Mouse (Mus musculus) hindbrain, embryonic 14.5 days (tissue): ENCODE results near the gene Tmem262. TPM values are rescaled to one million over a fixed set of nuclear protein-coding genes. Genes with fewer than 3 reads are reported as not detected.

Experiments used
- ATAC-seq: fragments of 200-750 bp; cut with Nextera tagmentation; 2 replicates; pipeline ENCODE4 v1.8.0; 2017; ENCODE audit warnings: moderate number of reproducible peaks, mild to moderate bottlenecking, moderate TSS enrichment, moderate library complexity; ENCODE audit not compliant: low FRiP score
- DNase-seq: peaks from one replicate; pipeline ENCODE4 v3.0.0-alpha.2; 2015; ENCODE audit warnings: low spot score
- H3K27ac ChIP-seq: fragments of 300-500 bp; sonication (generic); 2 replicates; pipeline ENCODE4 v1.5.1; 2014; ENCODE audit warnings: mild to moderate bottlenecking, moderate library complexity
- H3K27me3 ChIP-seq: fragments of 300-500 bp; sonication (generic); 2 replicates; pipeline ENCODE4 v1.6.1; 2014; ENCODE audit warnings: mild to moderate bottlenecking, low read length, mixed read lengths; ENCODE audit not compliant: control insufficient read depth, insufficient read depth
- H3K36me3 ChIP-seq: fragments of 300-500 bp; sonication (generic); replicated peaks from 2 replicates; pipeline ENCODE4 v1.6.1; 2014; ENCODE audit not compliant: control insufficient read depth, insufficient read depth
- H3K4me1 ChIP-seq: fragments of 300-500 bp; sonication (generic); replicated peaks from 2 replicates; pipeline ENCODE4 v1.6.1; 2014; ENCODE audit warnings: antibody characterized with exemption, low read length, mixed read lengths; ENCODE audit not compliant: control insufficient read depth, insufficient read depth
- H3K4me2 ChIP-seq: fragments of 300-500 bp; sonication (generic); replicated peaks from 2 replicates; pipeline ENCODE4 v1.6.1; 2014; ENCODE audit warnings: mild to moderate bottlenecking, moderate library complexity
- H3K4me3 ChIP-seq: fragments of 300-500 bp; sonication (generic); replicated peaks from 2 replicates; pipeline ENCODE4 v1.5.1; 2014; ENCODE audit warnings: mild to moderate bottlenecking, low read length
- H3K9ac ChIP-seq: fragments of 300-500 bp; sonication (generic); 2 replicates; pipeline ENCODE4 v1.6.1; 2014
- H3K9me3 ChIP-seq: fragments of 300-500 bp; sonication (generic); 2 replicates; pipeline ENCODE4 v1.6.1; 2016; ENCODE audit warnings: low read length; ENCODE audit not compliant: control insufficient read depth
- WGBS: fragments of 180-500 bp; shearing (Covaris S2); extraction: QIAGEN DNeasy Blood & Tissue Kit; methylation state at CpG from one replicate; pipeline ENCODE4 v1.1.7; 2014; 5-methylcytosine and 5-hydroxymethylcytosine counted together
- polyA plus RNA-seq: library from polyadenylated mRNA; unstranded; fragments of >200 nt; fragmentation: Nextera tagmentation; extraction: Ambion mirVana; gene quantifications from 2 replicates; pipeline ENCODE4 v1.2.1, GENCODE M21; 2014

The Tmem262 gene
- polyA plus RNA-seq, 1 experiment from 2014 or later, result not detected

DNA sequence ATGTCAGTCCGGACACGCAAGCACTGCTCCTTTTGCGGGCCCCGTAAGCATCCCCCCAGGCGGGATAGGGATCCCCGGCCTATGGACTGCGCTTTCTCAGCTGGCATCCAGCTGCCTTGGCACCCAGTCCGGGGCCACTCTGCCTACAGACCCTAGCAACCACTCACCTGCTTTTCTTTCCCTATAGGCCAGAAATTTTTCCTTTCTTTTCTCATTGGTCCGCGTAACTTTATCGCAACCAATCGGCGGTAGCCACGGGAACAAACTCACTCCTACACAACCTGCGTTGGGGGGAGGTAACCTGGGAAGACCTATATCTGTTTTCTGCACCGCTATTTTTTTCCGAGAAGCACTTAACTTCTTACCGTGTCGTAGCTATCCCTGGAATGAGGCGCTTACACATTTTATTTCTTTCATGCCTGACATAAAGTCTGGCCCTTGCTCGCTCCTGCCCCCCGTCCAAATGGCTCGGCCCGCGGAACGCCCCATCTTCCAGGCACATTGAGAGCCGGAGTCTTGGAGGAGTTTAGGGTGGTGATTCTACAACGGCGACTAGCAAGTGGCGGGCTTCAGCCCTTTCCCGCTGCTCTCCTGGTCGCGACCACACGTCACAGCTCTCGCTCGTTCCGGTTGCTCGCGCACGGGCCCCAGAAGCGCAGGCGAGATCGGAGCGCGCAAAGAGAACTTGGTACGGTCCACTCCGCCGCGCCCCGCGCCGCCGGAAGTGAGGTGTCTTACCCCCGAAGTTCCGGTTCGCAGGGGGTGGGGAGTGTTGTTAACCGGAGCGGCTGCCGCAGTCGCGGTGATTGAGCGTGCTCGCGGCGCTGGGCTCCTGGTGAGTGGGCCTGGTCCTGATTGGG lies 33.3 kb upstream of the Tmem262 start, which contains the start of gene Syvn1:
Gene Syvn1, plus strand, starts transcription at position 283 of the 860 bp plus-strand sequence.
- Histone ChIP-seq H3K36me3 (peaks cover 37% of the 10 kb centered on the region), H3K27me3 (no peaks in the 10 kb centered on the region), H3K4me2 (peak within 1 kb of the TSS; percentile 98), H3K27ac (peak within 1 kb of the TSS; percentile 99), H3K4me3 (peak within 1 kb of the TSS; percentile 98), H3K9me3 (no peaks in the 10 kb centered on the region), H3K4me1 (peaks cover 21% of the 10 kb centered on the region), H3K9ac (peak within 1 kb of the TSS; percentile 85)
- DNase-seq (peak; percentile 95), ATAC-seq (peak; percentile 93)
- WGBS, result under 1% methylated on average over 65 of the region's 65 CpGs

DNA sequence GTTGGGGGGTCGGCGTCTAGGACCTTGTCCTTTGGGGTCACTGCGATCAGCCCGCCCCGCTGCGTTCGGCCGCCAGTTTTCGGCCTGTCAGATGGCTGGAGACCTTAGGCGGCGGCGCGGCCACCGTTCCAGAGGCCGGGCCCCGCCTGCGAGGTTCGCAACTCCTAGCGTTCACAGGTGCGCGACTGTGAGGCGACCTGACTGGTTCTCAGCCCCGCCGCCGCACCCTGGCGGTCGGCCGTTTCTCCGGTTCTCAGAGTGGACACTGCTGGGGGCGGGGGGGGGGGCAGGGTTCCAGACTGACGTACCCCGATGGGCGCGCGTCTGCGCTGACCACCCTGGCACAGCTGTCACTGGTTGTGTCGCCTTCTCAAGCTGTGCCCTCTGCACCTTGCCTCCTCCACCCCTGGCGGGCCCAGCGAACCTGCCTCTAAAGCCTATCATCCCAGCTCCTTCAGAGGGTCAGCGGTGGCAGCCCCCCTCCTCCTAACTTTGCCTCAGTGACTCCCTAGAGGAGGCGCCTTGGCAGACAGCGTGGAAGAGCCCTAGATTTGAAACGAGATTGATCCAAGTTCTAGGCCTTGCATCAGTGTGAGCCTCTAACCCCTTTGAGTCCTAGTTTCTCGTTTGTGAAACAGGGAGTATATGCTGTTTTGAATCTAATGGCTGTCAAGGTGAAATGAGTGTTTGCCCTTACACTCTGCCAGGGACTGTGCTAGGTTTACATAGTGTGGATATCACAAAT lies 32.5 kb upstream of the Tmem262 start:
- ATAC-seq, result peak; percentile 6
- WGBS, result 2% methylated on average over 44 of the region's 44 CpGs
- H3K9ac ChIP-seq, result peak overlapping the region; percentile 85
- peak overlapping the region; percentile 99 for H3K27ac ChIP-seq
- DNase-seq, result no peak
- H3K4me3 ChIP-seq, result peak overlapping the region; percentile 98
- H3K36me3 ChIP-seq, result peaks cover 45% of the 10 kb centered on the region
- H3K4me1 ChIP-seq, result peaks cover 21% of the 10 kb centered on the region
- peak overlapping the region; percentile 98 for H3K4me2 ChIP-seq
- no peaks in the 10 kb centered on the region for H3K27me3 ChIP-seq
- no peaks in the 10 kb centered on the region for H3K9me3 ChIP-seq

DNA sequence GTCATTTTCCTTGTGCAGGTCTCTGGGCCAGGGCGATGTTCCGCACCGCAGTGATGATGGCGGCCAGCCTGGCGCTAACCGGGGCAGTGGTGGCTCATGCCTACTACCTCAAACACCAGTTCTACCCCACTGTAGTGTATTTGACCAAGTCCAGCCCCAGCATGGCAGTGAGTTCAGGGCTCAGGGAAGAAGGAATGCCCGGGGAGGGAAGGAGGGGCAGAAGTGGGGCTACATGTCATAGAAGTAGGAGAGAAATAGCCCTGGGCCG lies 32.0 kb upstream of the Tmem262 start:
- Histone ChIP-seq H3K4me3 (peak overlapping the region; percentile 98), H3K27me3 (no peaks in the 10 kb centered on the region), H3K9me3 (no peaks in the 10 kb centered on the region), H3K9ac (peak overlapping the region; percentile 85), H3K4me2 (peak overlapping the region; percentile 98), H3K27ac (no peak overlapping the region), H3K4me1 (peaks cover 21% of the 10 kb centered on the region), H3K36me3 (peaks cover 50% of the 10 kb centered on the region)
- ATAC-seq (no peak), DNase-seq (no peak)
- WGBS, result 81% methylated on average over 8 of the region's 8 CpGs

DNA sequence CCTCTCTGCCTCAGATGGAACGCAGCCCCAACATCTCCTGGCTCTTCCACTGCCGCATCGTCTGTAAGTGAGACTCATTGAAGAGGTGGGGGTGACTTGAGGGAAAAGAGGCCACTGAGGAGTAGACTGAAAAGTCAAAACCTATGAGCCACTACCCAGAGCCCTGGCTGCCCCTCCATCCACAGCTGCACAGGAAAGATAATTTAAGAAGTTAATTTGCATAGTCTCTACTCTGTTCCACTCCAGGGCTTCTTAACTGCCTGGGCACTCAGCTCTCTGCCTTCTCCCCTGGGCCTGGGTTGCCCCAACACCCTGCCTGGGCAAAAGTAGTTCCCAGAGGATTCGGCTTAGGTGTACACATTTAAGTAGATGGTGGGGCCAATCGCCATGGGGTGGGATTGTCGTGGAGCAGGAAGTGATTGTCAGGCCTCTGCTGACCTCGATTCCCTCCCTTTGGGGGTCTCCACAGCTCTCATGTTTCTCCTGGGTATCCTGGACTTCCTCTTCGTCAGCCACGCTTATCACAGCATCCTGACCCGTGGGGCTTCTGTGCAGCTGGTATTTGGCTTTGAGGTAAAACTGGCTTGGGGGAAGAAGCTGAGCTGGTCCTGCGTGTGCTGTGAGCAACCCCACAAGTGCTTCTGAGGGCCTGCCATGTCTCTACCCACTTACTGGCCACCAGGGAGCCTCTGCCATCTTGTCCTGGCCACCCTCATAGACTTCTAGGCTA lies 31.0 kb upstream of the Tmem262 start:
- H3K27me3 ChIP-seq, result no peaks in the 10 kb centered on the region
- no peak overlapping the region for H3K4me2 ChIP-seq
- peaks cover 60% of the 10 kb centered on the region for H3K36me3 ChIP-seq
- no peak overlapping the region for H3K9ac ChIP-seq
- 94% methylated on average over 11 of the region's 11 CpGs for WGBS
- no peaks in the 10 kb centered on the region for H3K9me3 ChIP-seq
- no peak overlapping the region for H3K4me3 ChIP-seq
- H3K4me1 ChIP-seq, result peaks cover 21% of the 10 kb centered on the region
- H3K27ac ChIP-seq, result no peak overlapping the region
- ATAC-seq, result no peak
- DNase-seq, result no peak

DNA sequence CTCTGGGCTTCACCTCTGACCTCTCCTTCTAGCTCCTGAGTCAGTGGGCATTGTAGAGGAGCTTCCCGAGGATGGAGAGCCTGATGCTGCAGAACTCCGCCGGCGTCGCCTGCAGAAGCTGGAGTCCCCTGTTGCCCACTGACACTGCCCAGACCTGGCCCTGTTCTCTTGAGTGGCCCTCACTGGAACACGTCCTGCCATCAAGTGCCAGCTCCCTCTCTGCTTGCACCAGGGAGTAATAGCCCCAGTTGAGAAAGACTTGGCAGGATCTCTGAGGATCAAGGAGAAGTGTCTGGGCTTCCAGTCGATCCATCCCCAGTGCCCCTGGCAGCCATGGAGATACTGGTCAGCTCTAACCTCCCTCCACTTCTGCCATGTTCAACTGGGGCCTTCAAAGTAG lies 27.3 kb upstream of the Tmem262 start:
- ATAC-seq, result no peak
- WGBS, result 88% methylated on average over 7 of the region's 7 CpGs

DNA sequence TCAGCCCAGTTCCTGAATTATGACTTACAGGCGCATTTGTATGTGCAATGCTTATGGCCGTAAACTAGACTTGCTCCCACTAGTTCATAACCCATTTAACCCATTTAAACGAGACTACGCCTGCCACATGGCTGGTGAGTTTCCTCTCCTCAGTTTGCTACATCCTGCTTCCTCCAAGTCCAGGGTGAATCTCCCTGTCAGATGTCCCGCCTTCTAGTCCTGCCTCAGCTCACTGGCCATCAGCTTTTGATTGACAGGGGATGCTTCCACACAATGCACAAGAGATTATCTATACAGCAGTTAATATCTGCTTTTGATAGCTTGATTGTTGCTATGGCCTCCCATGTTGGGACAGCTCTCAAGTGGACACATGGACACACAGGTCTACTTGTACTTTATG lies 25.5 kb upstream of the Tmem262 start:
- H3K9ac ChIP-seq, result no peak overlapping the region
- no peak for ATAC-seq
- 89% methylated on average over 5 of the region's 5 CpGs for WGBS
- H3K36me3 ChIP-seq, result peaks cover 71% of the 10 kb centered on the region
- H3K27me3 ChIP-seq, result no peaks in the 10 kb centered on the region
- no peak for DNase-seq
- peaks cover 17% of the 10 kb centered on the region for H3K4me1 ChIP-seq
- H3K9me3 ChIP-seq, result no peaks in the 10 kb centered on the region
- no peak overlapping the region for H3K27ac ChIP-seq
- H3K4me3 ChIP-seq, result no peak overlapping the region
- H3K4me2 ChIP-seq, result no peak overlapping the region

More for the DNA sequence above, 27.3 kb upstream of the Tmem262 start:
- H3K4me3 ChIP-seq, result no peak overlapping the region
- H3K4me1 ChIP-seq, result peaks cover 20% of the 10 kb centered on the region
- no peak overlapping the region for H3K27ac ChIP-seq
- no peak overlapping the region for H3K9ac ChIP-seq
- DNase-seq, result no peak
- H3K9me3 ChIP-seq, result no peaks in the 10 kb centered on the region
- no peaks in the 10 kb centered on the region for H3K27me3 ChIP-seq
- peaks cover 80% of the 10 kb centered on the region for H3K36me3 ChIP-seq
- H3K4me2 ChIP-seq, result no peak overlapping the region

DNA sequence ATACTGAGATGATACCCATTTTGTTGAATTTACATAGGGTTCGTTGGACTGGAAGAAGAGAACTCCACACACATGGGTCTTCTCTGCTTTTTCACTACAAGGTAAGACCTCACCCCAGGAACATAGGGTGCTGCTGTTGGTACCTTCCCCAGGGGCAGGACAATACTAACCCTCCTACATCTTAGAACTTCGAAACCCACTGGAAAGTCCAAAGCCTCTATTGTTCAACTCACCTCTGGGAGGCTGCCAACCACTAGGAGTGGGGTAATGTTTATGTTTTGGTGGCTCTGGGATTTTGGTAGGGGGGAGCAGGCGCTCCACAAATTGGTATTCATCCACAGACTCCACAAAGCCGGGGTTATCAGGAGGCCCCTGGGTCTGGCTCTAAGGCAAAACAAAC lies 23.1 kb upstream of the Tmem262 start:
- no peak for DNase-seq

DNA sequence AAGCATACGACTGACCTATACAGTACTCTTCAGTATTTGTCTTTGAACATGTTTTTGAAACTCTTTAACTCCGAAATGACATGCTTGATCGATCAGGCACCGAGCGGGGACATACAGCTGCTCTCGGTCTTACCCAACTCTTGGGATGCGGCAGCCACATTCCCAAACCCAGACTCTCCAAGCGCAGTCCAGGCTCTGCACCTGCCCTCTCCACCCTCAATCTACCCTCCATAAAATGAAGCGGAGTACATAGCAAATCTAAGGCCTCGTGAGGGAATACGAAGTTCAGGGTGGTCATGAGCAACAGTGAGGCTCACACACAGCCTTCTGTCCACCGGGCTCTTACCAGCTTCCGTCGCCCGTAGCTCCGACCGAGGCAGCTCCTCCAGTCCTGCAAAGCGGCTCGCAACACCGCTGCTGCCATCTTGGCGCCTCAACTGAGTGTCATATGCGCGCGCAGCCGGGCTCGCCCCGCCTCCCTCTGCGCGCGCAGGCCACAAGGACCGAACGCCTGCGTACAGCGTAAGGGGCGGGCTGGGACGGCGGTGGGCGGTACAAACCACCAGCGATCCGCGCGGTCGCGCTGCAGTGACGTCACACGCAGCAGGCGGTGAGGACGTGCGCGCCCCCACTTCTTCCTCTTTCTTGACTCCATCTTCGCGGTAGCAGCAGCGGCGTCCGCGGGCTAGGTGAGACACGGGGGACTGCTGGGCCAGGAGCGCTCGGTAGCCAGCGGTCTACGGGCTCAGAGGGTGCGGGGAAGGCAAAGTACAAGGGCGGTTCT lies 22.3 kb upstream of the Tmem262 start, which contains the start of the genes Mrpl49 and Fau:
Gene Mrpl49, minus strand, starts transcription at position 473 of the 784 bp plus-strand sequence.
Gene Fau, plus strand, starts transcription at position 532 of the 784 bp plus-strand sequence.
- Histone ChIP-seq H3K4me3 (peak within 1 kb of the TSS; percentile 52), H3K27me3 (no peaks in the 10 kb centered on the region), H3K9me3 (no peaks in the 10 kb centered on the region), H3K27ac (peak within 1 kb of the TSS; percentile 78), H3K4me1 (peaks cover 31% of the 10 kb centered on the region), H3K9ac (peak within 1 kb of the TSS; percentile 85), H3K4me2 (peak within 1 kb of the TSS; percentile 85), H3K36me3 (peaks cover 48% of the 10 kb centered on the region)
- DNase-seq (peak; percentile 100), ATAC-seq (peak; percentile 87)
- WGBS, result under 1% methylated on average over 60 of the region's 63 CpGs

More for the DNA sequence above, 23.1 kb upstream of the Tmem262 start:
- H3K27ac ChIP-seq, result no peak overlapping the region
- H3K4me3 ChIP-seq, result peak overlapping the region; percentile 52
- 58% methylated on average over 4 of the region's 4 CpGs for WGBS
- peak overlapping the region; percentile 76 for H3K4me2 ChIP-seq
- peaks cover 57% of the 10 kb centered on the region for H3K36me3 ChIP-seq
- H3K27me3 ChIP-seq, result no peaks in the 10 kb centered on the region
- H3K9me3 ChIP-seq, result no peaks in the 10 kb centered on the region
- peak overlapping the region; percentile 66 for H3K9ac ChIP-seq
- peaks cover 23% of the 10 kb centered on the region for H3K4me1 ChIP-seq
- ATAC-seq, result no peak
